Mouse (Mus musculus): ENCODE data around the gene Tmem51. TPM values are rescaled to one million over a fixed set of nuclear protein-coding genes. Genes with fewer than 3 reads are reported as not detected.

Tmem51 gene
- polyA plus RNA-seq, 1 experiment, result 13.4 TPM

GRCm38 (mm10) chr4:142074060-142074732, 9.9 kb downstream of the Tmem51 start:
- peaks cover 37% of the 10 kb centered on the region for H3K27me3 ChIP-seq (replicated peaks)
- H3K4me3 ChIP-seq (replicated peaks), result no peak overlapping the region
- no peaks in the 10 kb centered on the region for H3K36me3 ChIP-seq (replicated peaks; ENCODE audit: low read length)
- peaks cover 4% of the 10 kb centered on the region; the same call in 1 of the 2 replicates for H3K4me1 ChIP-seq
- no peaks in the 10 kb centered on the region for H3K9me3 ChIP-seq
- TF ChIP-seq FLI1 (IDR thresholded peaks at IDR 0.05; ENCODE audit: low read length), result no peak
- no peak for TF ChIP-seq GATA1 (IDR thresholded peaks at IDR 0.05; ENCODE audit: borderline replicate concordance, low read length)

GRCm38 (mm10) chr4:142071243-142071991, 12.7 kb downstream of the Tmem51 start:
- H3K4me1 ChIP-seq, result no peaks in the 10 kb centered on the region; the same call in 1 of the 2 replicates
- H3K27me3 ChIP-seq (replicated peaks), result peaks cover 53% of the 10 kb centered on the region
- no peak overlapping the region for H3K4me3 ChIP-seq (replicated peaks)
- no peaks in the 10 kb centered on the region for H3K9me3 ChIP-seq
- H3K36me3 ChIP-seq (replicated peaks; ENCODE audit: low read length), result no peaks in the 10 kb centered on the region
- no peak for TF ChIP-seq GATA1 (IDR thresholded peaks at IDR 0.05; ENCODE audit: borderline replicate concordance, low read length)
- no peak for TF ChIP-seq FLI1 (IDR thresholded peaks at IDR 0.05; ENCODE audit: low read length)

DNA sequence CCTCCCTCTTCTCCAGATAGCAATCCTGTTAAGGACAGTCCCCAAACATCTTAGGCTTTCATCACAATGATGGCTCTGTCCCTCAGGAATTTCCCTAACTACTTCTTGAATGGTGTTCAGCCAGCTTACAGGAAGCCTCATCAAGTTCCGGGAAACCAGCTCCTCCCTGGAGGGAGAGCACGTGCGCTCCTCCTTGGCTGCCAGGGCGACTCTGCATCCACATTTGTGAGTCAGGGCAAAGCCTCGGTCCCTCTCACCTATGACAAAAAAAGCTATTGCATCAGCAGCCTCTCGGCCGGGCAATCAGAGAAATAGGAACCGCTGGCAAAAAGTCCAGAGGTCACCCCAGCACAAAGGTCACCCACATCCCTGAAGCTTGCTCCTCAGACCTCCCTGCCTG, 13.3 kb downstream of the Tmem51 start:
- TF ChIP-seq FLI1 (IDR thresholded peaks at IDR 0.05; ENCODE audit: low read length) (no peak), GATA1 (IDR thresholded peaks at IDR 0.05; ENCODE audit: borderline replicate concordance, low read length) (no peak)
- no peaks in the 10 kb centered on the region for H3K9me3 ChIP-seq
- H3K4me1 ChIP-seq, result peaks cover 5% of the 10 kb centered on the region; the same call in 1 of the 2 replicates
- no peaks in the 10 kb centered on the region for H3K36me3 ChIP-seq (replicated peaks; ENCODE audit: low read length)
- peaks cover 55% of the 10 kb centered on the region for H3K27me3 ChIP-seq (replicated peaks)
- H3K4me3 ChIP-seq (replicated peaks), result no peak overlapping the region

DNA sequence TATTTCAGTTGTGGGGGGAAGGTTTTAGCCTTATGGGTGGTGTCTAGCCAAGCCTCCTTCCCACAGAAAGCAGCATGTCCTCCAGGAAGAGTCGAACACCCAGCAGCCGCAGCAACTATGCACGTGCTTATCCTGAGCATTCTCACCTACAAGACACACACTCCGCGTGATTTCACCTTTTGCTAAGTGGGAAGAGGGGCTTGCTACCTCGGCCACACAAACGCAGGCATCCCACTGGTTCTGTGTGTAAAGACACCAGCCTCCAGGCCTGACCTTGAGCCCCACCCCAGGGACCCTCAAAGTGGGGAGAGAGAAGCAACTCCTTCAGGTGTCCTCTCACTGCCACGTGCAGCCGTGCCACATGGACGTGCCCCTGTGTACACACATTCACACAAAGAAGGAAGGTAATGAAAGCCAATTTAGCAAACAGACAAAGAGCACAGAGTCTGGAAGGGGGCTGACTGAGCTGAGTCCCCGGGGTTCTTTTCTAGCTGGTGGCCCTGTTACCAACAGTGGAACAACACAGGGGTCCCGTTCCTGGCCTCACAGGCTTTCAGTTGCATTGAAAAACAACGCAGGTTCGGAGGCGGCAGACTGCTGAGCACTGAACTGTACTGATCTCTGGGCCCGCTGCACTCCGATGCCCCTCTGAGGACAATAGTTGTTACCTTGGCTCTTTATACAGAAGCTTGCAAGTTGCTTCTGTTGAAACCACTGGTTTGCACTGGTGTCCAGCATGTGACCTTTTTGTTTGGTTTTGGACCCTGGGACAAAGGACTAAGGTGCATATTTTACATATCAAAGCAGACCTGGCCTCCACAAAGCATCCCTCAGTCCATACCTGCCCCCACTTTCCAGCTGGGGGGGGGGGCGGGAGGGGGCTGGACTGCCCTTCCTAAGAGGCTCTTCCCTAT, 14.9 kb downstream of the Tmem51 start:
- Histone ChIP-seq H3K4me1 (peaks cover 12% of the 10 kb centered on the region), H3K36me3 (replicated peaks; ENCODE audit: low read length) (no peaks in the 10 kb centered on the region), H3K9me3 (no peaks in the 10 kb centered on the region), H3K27me3 (replicated peaks) (peaks cover 58% of the 10 kb centered on the region), H3K4me3 (replicated peaks) (no peak overlapping the region)
- TF ChIP-seq FLI1 (IDR thresholded peaks at IDR 0.05; ENCODE audit: low read length) (no peak), GATA1 (IDR thresholded peaks at IDR 0.05; ENCODE audit: borderline replicate concordance, low read length) (no peak)

DNA sequence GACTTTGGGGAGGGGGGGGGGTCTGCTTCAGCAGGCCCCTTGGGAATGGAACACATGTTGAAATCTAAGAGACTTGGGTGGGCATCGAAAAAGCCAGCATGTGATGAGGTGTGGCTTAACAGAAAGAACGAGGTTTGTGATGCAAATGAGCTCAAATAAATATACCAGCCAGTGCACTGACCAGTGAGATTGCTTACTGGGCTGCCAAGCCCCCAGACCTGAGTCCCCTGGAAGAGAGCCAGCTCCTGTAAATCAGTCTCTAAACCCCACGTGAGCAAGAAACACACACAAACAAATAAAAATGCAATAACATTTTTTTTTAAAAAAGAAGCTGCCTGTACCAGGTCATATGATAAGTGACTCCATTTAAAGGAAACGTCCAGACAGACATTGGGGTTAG, 17.5 kb downstream of the Tmem51 start:
- H3K27me3 ChIP-seq (replicated peaks), result peaks cover 73% of the 10 kb centered on the region
- H3K9me3 ChIP-seq, result no peaks in the 10 kb centered on the region
- TF ChIP-seq FLI1 (IDR thresholded peaks at IDR 0.05; ENCODE audit: low read length), result no peak
- no peak for TF ChIP-seq GATA1 (IDR thresholded peaks at IDR 0.05; ENCODE audit: borderline replicate concordance, low read length)
- peaks cover 12% of the 10 kb centered on the region for H3K4me1 ChIP-seq
- no peaks in the 10 kb centered on the region for H3K36me3 ChIP-seq (replicated peaks; ENCODE audit: low read length)
- H3K4me3 ChIP-seq (replicated peaks), result no peak overlapping the region

DNA sequence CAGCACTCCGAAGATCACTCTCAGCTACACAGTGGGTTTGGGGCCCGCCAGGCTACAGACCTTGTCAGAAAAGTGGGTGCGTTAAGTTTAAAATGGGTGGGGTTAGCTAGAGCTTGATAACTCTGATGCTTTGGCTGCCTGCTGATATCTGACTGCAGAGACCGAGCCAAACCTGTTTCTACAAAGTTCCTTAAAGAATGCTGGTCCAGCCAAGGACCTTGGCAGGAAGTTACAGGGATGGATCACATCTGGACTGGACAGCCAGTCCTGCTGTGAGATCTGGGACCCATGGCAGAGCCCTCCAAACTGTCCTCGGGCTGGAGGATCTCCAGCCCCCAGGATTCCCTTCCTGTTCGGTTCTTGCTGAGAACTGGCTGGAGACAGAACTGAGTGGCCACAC, 18.3 kb downstream of the Tmem51 start:
- no peaks in the 10 kb centered on the region for H3K9me3 ChIP-seq
- TF ChIP-seq GATA1 (IDR thresholded peaks at IDR 0.05; ENCODE audit: borderline replicate concordance, low read length), result no peak
- no peak for TF ChIP-seq FLI1 (IDR thresholded peaks at IDR 0.05; ENCODE audit: low read length)
- peaks cover 12% of the 10 kb centered on the region for H3K4me1 ChIP-seq
- no peaks in the 10 kb centered on the region for H3K36me3 ChIP-seq (replicated peaks; ENCODE audit: low read length)
- H3K27me3 ChIP-seq (replicated peaks), result peaks cover 75% of the 10 kb centered on the region
- H3K4me3 ChIP-seq (replicated peaks), result no peak overlapping the region

DNA sequence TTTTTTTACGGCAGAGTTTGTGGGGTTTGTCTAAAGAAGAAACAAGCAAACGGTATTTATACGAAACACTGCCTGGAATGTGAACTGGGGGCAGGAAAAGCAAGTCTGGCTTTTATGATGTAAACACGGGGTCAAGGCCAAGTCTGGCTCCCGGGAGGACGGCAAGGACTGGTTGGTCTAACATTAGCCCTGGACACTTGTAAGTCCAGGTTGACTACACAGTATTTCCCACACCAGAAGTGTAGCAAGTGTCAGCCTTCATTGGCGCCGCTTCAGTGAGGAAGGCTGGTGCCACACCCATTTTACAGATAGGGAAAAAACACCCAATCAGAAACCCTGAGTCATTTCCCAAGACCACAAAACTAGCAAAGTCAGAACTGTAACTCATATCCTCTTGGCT, 18.8 kb downstream of the Tmem51 start:
- Histone ChIP-seq H3K4me1 (peaks cover 12% of the 10 kb centered on the region), H3K36me3 (replicated peaks; ENCODE audit: low read length) (no peaks in the 10 kb centered on the region), H3K27me3 (replicated peaks) (peaks cover 74% of the 10 kb centered on the region), H3K4me3 (replicated peaks) (no peak overlapping the region), H3K9me3 (no peaks in the 10 kb centered on the region)
- TF ChIP-seq GATA1 (IDR thresholded peaks at IDR 0.05; ENCODE audit: borderline replicate concordance, low read length), result no peak

GRCm38 (mm10) chr4:142064582-142065228, 19.4 kb downstream of the Tmem51 start:
- Histone ChIP-seq H3K36me3 (replicated peaks; ENCODE audit: low read length) (no peaks in the 10 kb centered on the region), H3K4me3 (replicated peaks) (no peak overlapping the region), H3K4me1 (peaks cover 12% of the 10 kb centered on the region), H3K9me3 (no peaks in the 10 kb centered on the region), H3K27me3 (replicated peaks) (peaks cover 76% of the 10 kb centered on the region)
- TF ChIP-seq FLI1 (IDR thresholded peaks at IDR 0.05; ENCODE audit: low read length) (no peak), GATA1 (IDR thresholded peaks at IDR 0.05; ENCODE audit: borderline replicate concordance, low read length) (no peak)

GRCm38 (mm10) chr4:142063057-142063534, 21.0 kb downstream of the Tmem51 start:
- TF ChIP-seq GATA1 (IDR thresholded peaks at IDR 0.05; ENCODE audit: borderline replicate concordance, low read length) (no peak), FLI1 (IDR thresholded peaks at IDR 0.05; ENCODE audit: low read length) (no peak)

More at GRCm38 (mm10) chr4:142063057-142063534, 21.0 kb downstream of the Tmem51 start:
- Histone ChIP-seq H3K4me1 (peaks cover 12% of the 10 kb centered on the region), H3K4me3 (replicated peaks) (no peak overlapping the region), H3K9me3 (no peaks in the 10 kb centered on the region), H3K27me3 (replicated peaks) (peaks cover 72% of the 10 kb centered on the region), H3K36me3 (replicated peaks; ENCODE audit: low read length) (no peaks in the 10 kb centered on the region)
